ENCODE assay signal across 28 mouse cellular contexts in the genomic region with DNA sequence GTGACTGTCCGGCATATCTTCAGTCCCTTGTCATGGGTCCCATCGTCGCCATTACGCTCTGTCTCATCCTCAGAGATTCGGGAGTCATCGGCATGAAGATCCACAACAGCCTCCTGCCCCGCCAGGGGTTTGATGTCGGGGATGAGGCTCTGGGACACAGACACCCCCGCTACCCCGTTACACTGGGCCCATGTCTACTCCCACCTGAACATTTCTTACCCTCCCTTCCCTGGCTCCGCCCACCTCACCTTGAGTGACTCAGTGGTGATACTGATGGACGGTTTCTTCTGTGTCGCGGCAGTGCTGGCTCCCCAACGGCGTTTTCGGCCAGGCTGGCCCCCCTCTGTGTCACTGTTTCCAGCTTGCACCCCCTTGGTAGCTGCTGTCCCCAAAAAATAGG. TPM values are rescaled to one million over a fixed set of nuclear protein-coding genes. Genes with fewer than 3 reads are reported as not detected.
DNase-seq lines count a peak whose midpoint lies in the region; TF ChIP-seq lines count a peak whose summit lies in the region.
"Had no signal": no experiment of that assay in that cellular context is flagged by ENCODE, and none has a peak within 500 bp of the region (broad histone marks: within the 10 kb centered on the region; RNA-seq: fewer than 3 reads in every experiment).

No protein-coding gene starts in this region.

- TF ChIP-seq POLR2A in CH12.LX (IDR thresholded peaks at IDR 0.05; ENCODE audit: low read depth, low read length): no peak
- TF ChIP-seq POLR2A in lung, adult 2 months (IDR thresholded peaks at IDR 0.05; ENCODE audit: borderline replicate concordance, extremely low read depth, low read depth, low read length): no peak

- H3K4me3 ChIP-seq in CH12.LX (replicated peaks in 1 of 3; ENCODE audit: low read depth in 2 of 3, low read length in 2 of 3, poor library complexity in 1 of 3): no peak overlapping the region
- H3K4me3 ChIP-seq in lung, adult 2 months (replicated peaks; ENCODE audit: extremely low read depth, low read depth, low read length): no peak overlapping the region

- dilution Hi-C loops in CH12.LX (cut with MboI; ENCODE audit: extremely low pct_ligation_motif_present, extremely low pct_unique_long_range_greater_than_20kb, low sequenced_read_pairs): no loop called here

- peaks cover 39% of the 10 kb centered on the region for H3K79me2 ChIP-seq in CH12.LX (replicated peaks; ENCODE audit: control insufficient read depth, extremely low read depth, insufficient read depth, poor library complexity, severe bottlenecking)

- H3K36me3 ChIP-seq in CH12.LX (replicated peaks in 1 of 2; ENCODE audit: control insufficient read depth in 1 of 2, insufficient read depth in 1 of 2, low read length in 1 of 2): peaks cover 84 to 95% of the 10 kb centered on the region in 2 experiments

- no peak for TF ChIP-seq EP300 in CH12.LX (IDR thresholded peaks at IDR 0.05; ENCODE audit: low read length)

- peak; percentile 39 for DNase-seq in cerebellum, adult 9-11 months
- DNase-seq in cerebellum, postnatal 36 days: no peak
- peak; percentile 91 for DNase-seq in heart, adult 11 months
- DNase-seq in heart, adult 18-20 months: no peak
- DNase-seq in testis, postnatal 10 days (ENCODE audit: low spot score): peak; percentile 54
- no peak for DNase-seq in testis, postnatal 14 days (ENCODE audit: low spot score)
- DNase-seq in CH12.LX (ENCODE audit: extremely low read depth): no peak
- no peak for DNase-seq in lung, adult 2 months
- DNase-seq: adrenal gland, adult 2 months; adrenal gland, adult 8-10 months; adrenal gland, postnatal 10 days; adrenal gland, postnatal 14 days; adrenal gland, postnatal 25 days; adrenal gland, postnatal 36 days; B cell, adult 2 months; cerebellum, adult 11 months; cerebellum, adult 11-12 months; cerebellum, adult 18-20 months had no signal

- no peak overlapping the region for H3K9ac ChIP-seq in CH12.LX (ENCODE audit: insufficient read depth, low read depth)

- no peak overlapping the region for H3K4me2 ChIP-seq in CH12.LX (ENCODE audit: insufficient read depth, low read depth, poor library complexity, severe bottlenecking)

- peak overlapping the region; percentile 13; the same call in 1 of the 2 replicates for H3K27ac ChIP-seq in CH12.LX (ENCODE audit: insufficient read depth, low read depth)

- in situ Hi-C loops in CH12.LX (cut with MboI; ENCODE audit: low pct_ligation_motif_present, low pct_unique_long_range_greater_than_20kb, low sequenced_read_pairs): loop anchor here (5.0 to 25.0 kb wide), 2 partner anchors 414 to 584 kb away; no protein-coding TSS in a partner anchor

- no peaks in the 10 kb centered on the region for H3K27me3 ChIP-seq in CH12.LX (replicated peaks)
- H3K27me3 ChIP-seq: Patski had no signal

- TF ChIP-seq RAD21 in CH12.LX (IDR thresholded peaks at IDR 0.05; ENCODE audit: low read depth, low read length): no peak

- H3K9me3 ChIP-seq in CH12.LX (replicated peaks; ENCODE audit: low read length): no peaks in the 10 kb centered on the region
- H3K9me3 ChIP-seq: G1E had no signal

- no peak for TF ChIP-seq CTCF in CH12.LX (conservative IDR thresholded peaks at IDR 0.05 in 1 of 2, IDR thresholded peaks at IDR 0.05 in 1 of 2; ENCODE audit: low read depth in 2 of 2, low read length in 2 of 2)
- no peak for TF ChIP-seq CTCF in lung, adult 2 months (IDR thresholded peaks at IDR 0.05; ENCODE audit: insufficient read depth, low read length)

- peaks cover 7 to 37% of the 10 kb centered on the region in 2 experiments for H3K4me1 ChIP-seq in CH12.LX (ENCODE audit: control insufficient read depth in 1 of 2, insufficient read depth in 2 of 2)
- H3K4me1 ChIP-seq in lung, adult 2 months (ENCODE audit: control insufficient read depth, insufficient read depth, low read length): no peaks in the 10 kb centered on the region

- WGBS in lung, adult 2 months: 88% methylated on average over 17 of the region's 17 CpGs

TF ChIP-seq in CH12.LX, 34 proteins besides CTCF, POLR2A, EP300 and RAD21:
- TF ChIP-seq MYC (IDR thresholded peaks at IDR 0.05; ENCODE audit: low read depth, low read length) (no peak), PAX5 (IDR thresholded peaks at IDR 0.05; ENCODE audit: low read length) (no peak)

RNA-seq across cellular contexts. Expression of gene Cdh24, which starts 5.3 kb away (rescaled TPM):
- total RNA-seq in heart, adult 18-20 months (2021): under 1 TPM; 0.12 to 0.59 TPM
- total RNA-seq in CH12.LX (2012; rRNA removed) (1.5 and 1.6 TPM in 2 replicates), CH12.LX (2014; rRNA removed) (1.0 and 1.2 TPM in 2 replicates)
- polyA plus RNA-seq in CH12.LX (2012; ENCODE audit: insufficient read length, low read depth): 4.9 and 5.4 TPM in 2 replicates
- 2.8 and 2.9 TPM in 2 replicates for polyA plus RNA-seq in lung, adult 2 months (2012; rRNA removed)

RNA-seq across cellular contexts. Expression of gene Gm17606, which starts 5.7 kb away (rescaled TPM):
- not detected for total RNA-seq in heart, adult 18-20 months (2021)
- total RNA-seq in CH12.LX (2012; rRNA removed) (not detected in 2 replicates), CH12.LX (2014; rRNA removed) (not detected in 2 replicates)
- 1.9 and 2.5 TPM in 2 replicates for polyA plus RNA-seq in CH12.LX (2012; ENCODE audit: insufficient read length, low read depth)
- polyA plus RNA-seq in lung, adult 2 months (2012; rRNA removed): not detected in 2 replicates
- total RNA-seq: adrenal gland, adult 18-20 months; adrenal gland, adult 2 months; adrenal gland, adult 8-10 months; adrenal gland, postnatal 10 days; adrenal gland, postnatal 14 days; adrenal gland, postnatal 25 days; adrenal gland, postnatal 36 days; adrenal gland, postnatal 4 days; ES-E14; G1E; MEL had no signal
- polyA plus RNA-seq: activated CD4-positive, CD25-positive, alpha-beta regulatory T cell, adult 4 months; adrenal gland, adult 2 months; brain, embryonic 14.5 days; C2C12; CD4-positive, CD25-positive, alpha-beta regulatory T cell, adult 4 months; G1E; Patski had no signal

RNA-seq across cellular contexts. Expression of gene Psmb11, which starts 25.2 kb away (rescaled TPM):
- not detected for total RNA-seq in heart, adult 18-20 months (2021)
- total RNA-seq in CH12.LX (2012; rRNA removed): not detected in 2 replicates
- not detected in 2 replicates for total RNA-seq in CH12.LX (2014; rRNA removed)
- not detected in 2 replicates for polyA plus RNA-seq in CH12.LX (2012; ENCODE audit: insufficient read length, low read depth)
- polyA plus RNA-seq in lung, adult 2 months (2012; rRNA removed): not detected in 2 replicates
- total RNA-seq: adrenal gland, adult 18-20 months; adrenal gland, adult 2 months; adrenal gland, adult 8-10 months; adrenal gland, postnatal 10 days; adrenal gland, postnatal 14 days; adrenal gland, postnatal 25 days; adrenal gland, postnatal 36 days; adrenal gland, postnatal 4 days; ES-E14; MEL had no signal
- polyA plus RNA-seq: activated CD4-positive, CD25-positive, alpha-beta regulatory T cell, adult 4 months; adrenal gland, adult 2 months; CD4-positive, CD25-positive, alpha-beta regulatory T cell, adult 4 months; G1E had no signal

RNA-seq across cellular contexts. Expression of gene Psmb5, which starts 28.6 kb away (rescaled TPM):
- total RNA-seq in heart, adult 18-20 months (2021): 100 to 1,000 TPM; 173 to 201 TPM
- total RNA-seq in CH12.LX (2012; rRNA removed) (411 and 418 TPM in 2 replicates), CH12.LX (2014; rRNA removed) (416 and 455 TPM in 2 replicates)
- polyA plus RNA-seq in CH12.LX (2012; ENCODE audit: insufficient read length, low read depth): 299 and 371 TPM in 2 replicates
- polyA plus RNA-seq in lung, adult 2 months (2012; rRNA removed): 129 and 146 TPM in 2 replicates

RNA-seq across cellular contexts. Expression of gene 1700123O20Rik, which starts 39.6 kb away (rescaled TPM):
- total RNA-seq in heart, adult 18-20 months (2021): 10 to 100 TPM; 15.4 to 15.5 TPM
- 33.1 and 37.4 TPM in 2 replicates for total RNA-seq in CH12.LX (2012; rRNA removed)
- total RNA-seq in CH12.LX (2014; rRNA removed): 56.0 and 59.1 TPM in 2 replicates
- polyA plus RNA-seq in CH12.LX (2012; ENCODE audit: insufficient read length, low read depth): 60.7 and 63.3 TPM in 2 replicates
- polyA plus RNA-seq in lung, adult 2 months (2012; rRNA removed): 49.8 and 50.5 TPM in 2 replicates

Comparison
In these comparisons a context has a peak if more than half of its experiments do, and no peak if none do; other contexts are left out.
1. DNase-seq: peak in cerebellum, adult 9-11 months (single experiment), heart, adult 11 months (single experiment) and testis, postnatal 10 days (single experiment); none in cerebellum, postnatal 36 days (0 of 2), heart, adult 18-20 months (0 of 2), testis, postnatal 14 days (single experiment), CH12.LX (single experiment) and lung, adult 2 months (single experiment).